ENCODE assay signal across 24 mouse cellular contexts in genomic region chr12:116348755-116349286, GRCm38 (mm10).
"Had no signal": no experiment of that assay in that cellular context is flagged by ENCODE, and none has a peak within 500 bp of the region (broad histone marks: within the 10 kb centered on the region; RNA-seq: fewer than 3 reads in every experiment).

No protein-coding gene starts in this region.

- H3K4me2 ChIP-seq: heart, embryonic 11.5 days; heart, embryonic 13.5 days; heart, embryonic 15.5 days; hindbrain, embryonic 13.5 days; hindbrain, embryonic 15.5 days; limb, embryonic 12.5 days; liver, embryonic 12.5 days had no signal

- ATAC-seq: hindbrain, postnatal 0 days; intestine, embryonic 16.5 days; liver, embryonic 12.5 days had no signal

- H3K4me3 ChIP-seq: heart, adult 2 months; heart, embryonic 13.5 days; heart, embryonic 15.5 days; hindbrain, embryonic 13.5 days; hindbrain, embryonic 15.5 days; limb, embryonic 10.5 days; limb, embryonic 12.5 days; liver, embryonic 12.5 days had no signal

- H3K27ac ChIP-seq: heart, adult 2 months; heart, embryonic 13.5 days; heart, embryonic 15.5 days; hindbrain, embryonic 13.5 days; hindbrain, embryonic 15.5 days; hindbrain, postnatal 0 days; limb, embryonic 10.5 days; limb, embryonic 12.5 days; liver, embryonic 12.5 days; liver, embryonic 14.5 days had no signal

- H3K27me3 ChIP-seq: heart, embryonic 13.5 days; heart, embryonic 15.5 days; hindbrain, embryonic 13.5 days; hindbrain, embryonic 15.5 days; limb, embryonic 12.5 days; liver, embryonic 12.5 days had no signal

- H3K9me3 ChIP-seq: heart, embryonic 13.5 days; heart, embryonic 15.5 days; hindbrain, embryonic 13.5 days; hindbrain, embryonic 15.5 days; limb, embryonic 10.5 days; limb, embryonic 12.5 days; liver, embryonic 12.5 days had no signal

- DNase-seq: gastrocnemius, postnatal 14 days; gastrocnemius, postnatal 36 days; heart, adult 11 months; heart, adult 2 months; heart, postnatal 14 days; heart, postnatal 36 days; kidney, adult 18-20 months; kidney, adult 8-10 months; kidney, postnatal 10 days; kidney, postnatal 25 days; kidney, postnatal 4 days; layer of hippocampus, adult 9-11 months; layer of hippocampus, postnatal 36 days had no signal

- H3K9ac ChIP-seq: heart, embryonic 13.5 days; heart, embryonic 15.5 days; hindbrain, embryonic 13.5 days; hindbrain, embryonic 15.5 days; limb, embryonic 12.5 days; liver, embryonic 12.5 days; liver, embryonic 14.5 days had no signal

- H3K4me1 ChIP-seq: heart, embryonic 13.5 days; heart, embryonic 15.5 days; hindbrain, embryonic 13.5 days; hindbrain, embryonic 15.5 days; limb, embryonic 10.5 days; limb, embryonic 12.5 days; liver, embryonic 12.5 days had no signal
